Mouse (Mus musculus): ENCODE results near the gene Scmh1. TPM values are rescaled to one million over a fixed set of nuclear protein-coding genes. Genes with fewer than 3 reads are reported as not detected.

The Scmh1 gene
- 25.0 and 25.2 TPM in 2 replicates for polyA plus RNA-seq (2015; fragmentation: Nextera tagmentation; extraction: Ambion mirVana)

GRCm38 (mm10) chr4:120405144-120405805 lies at the start of gene Scmh1:
Scmh1 (plus strand) TSS chr4:120405281.

GRCm38 (mm10) chr4:120531986-120532385 lies 126.9 kb downstream of the Scmh1 start, which contains the start of gene Slfnl1:
Slfnl1 (plus strand) TSS chr4:120532231.

GRCm38 (mm10) chr4:120569486-120570437 lies 164.7 kb downstream of the Scmh1 start, which contains the start of gene Ctps:
Ctps (minus strand) TSS chr4:120570276.

Other genes starting within 250 kb of the Scmh1 start
- gene Edn2, start 244.1 kb upstream of the Scmh1 start, polyA plus RNA-seq (2015; fragmentation: Nextera tagmentation; extraction: Ambion mirVana): 0.34 TPM in 1 of 2 replicates, not detected in the other
- gene Foxo6, start 117.9 kb upstream of the Scmh1 start, polyA plus RNA-seq (2015; fragmentation: Nextera tagmentation; extraction: Ambion mirVana): 0.14 and 0.28 TPM in 2 replicates
- gene Slfnl1, start 127.0 kb downstream of the Scmh1 start, polyA plus RNA-seq (2015; fragmentation: Nextera tagmentation; extraction: Ambion mirVana): not detected in 2 replicates
- gene Ctps, start 165.0 kb downstream of the Scmh1 start, polyA plus RNA-seq (2015; fragmentation: Nextera tagmentation; extraction: Ambion mirVana): 31.3 and 33.6 TPM in 2 replicates
- gene Gm8439, start 183.5 kb downstream of the Scmh1 start, polyA plus RNA-seq (2015; fragmentation: Nextera tagmentation; extraction: Ambion mirVana): not detected in 2 replicates